Mouse (Mus musculus): ENCODE data around the gene 3110021N24Rik.
A peak's percentile ranks its signal among the peaks of the same experiment; 100 is the strongest.
"Not testable (repeated sequence)": the region's sequence is repeated elsewhere in the genome, so short reads cannot be mapped to it uniquely, and the experiment has no call there.

Gene 3110021N24Rik

GRCm38 (mm10) chr4:108719349-108719748 is at the start of gene 3110021N24Rik:
Gene 3110021N24Rik (plus strand): TSS chr4:108719649.
- no peak for DNase-seq (ENCODE audit: low spot score in 2 of 2)

- DNase-seq (ENCODE audit: low spot score in 2 of 2) = no peak
These were observed 33.3 kb upstream of the 3110021N24Rik start for GRCm38 (mm10) chr4:108686156-108686555.

GRCm38 (mm10) chr4:108687098-108687497 is 32.4 kb upstream of the 3110021N24Rik start:
- not testable (repeated sequence) for DNase-seq (ENCODE audit: low spot score in 2 of 2)

- no peak for DNase-seq (ENCODE audit: low spot score in 2 of 2)
These were observed 29.0 kb upstream of the 3110021N24Rik start for GRCm38 (mm10) chr4:108690479-108690878.

GRCm38 (mm10) chr4:108691469-108691868 is 28.0 kb upstream of the 3110021N24Rik start:
- DNase-seq (ENCODE audit: low spot score in 2 of 2) = no peak

GRCm38 (mm10) chr4:108696934-108697333 is 22.5 kb upstream of the 3110021N24Rik start:
- DNase-seq (ENCODE audit: low spot score in 2 of 2) = no peak

GRCm38 (mm10) chr4:108708209-108708608 is 11.2 kb upstream of the 3110021N24Rik start:
- DNase-seq (ENCODE audit: low spot score in 2 of 2) = no peak

- no peak for DNase-seq (ENCODE audit: low spot score in 2 of 2)
These were observed 1.9 kb downstream of the 3110021N24Rik start for GRCm38 (mm10) chr4:108721245-108721784.

- DNase-seq (ENCODE audit: low spot score in 2 of 2) = no peak
These were observed 4.7 kb downstream of the 3110021N24Rik start for GRCm38 (mm10) chr4:108724102-108724501.

GRCm38 (mm10) chr4:108730450-108730849 is 11.0 kb downstream of the 3110021N24Rik start:
- no peak for DNase-seq (ENCODE audit: low spot score in 2 of 2)

GRCm38 (mm10) chr4:108731582-108731981 is 12.1 kb downstream of the 3110021N24Rik start:
- DNase-seq (ENCODE audit: low spot score in 2 of 2) = no peak

- DNase-seq (ENCODE audit: low spot score in 2 of 2) = no peak
These were observed 26.9 kb downstream of the 3110021N24Rik start for GRCm38 (mm10) chr4:108746160-108746873.

- DNase-seq (ENCODE audit: low spot score in 2 of 2) = no peak
These were observed 40.1 kb downstream of the 3110021N24Rik start for GRCm38 (mm10) chr4:108759583-108759982.

GRCm38 (mm10) chr4:108768527-108768926 is 49.1 kb downstream of the 3110021N24Rik start:
- no peak for DNase-seq (ENCODE audit: low spot score in 2 of 2)

GRCm38 (mm10) chr4:108779763-108780056 is 60.3 kb downstream of the 3110021N24Rik start:
- peak in 1 of 2 experiments; percentile 44 for DNase-seq (ENCODE audit: low spot score in 2 of 2)

- DNase-seq (ENCODE audit: low spot score in 2 of 2) = peak; percentile 38 to 60
These were observed 60.8 kb downstream of the 3110021N24Rik start, which contains the start of gene Zfyve9 for GRCm38 (mm10) chr4:108780057-108780863. Gene Zfyve9 (minus strand): TSS chr4:108780798.

GRCm38 (mm10) chr4:108780864-108781205 is 61.4 kb downstream of the 3110021N24Rik start:
- DNase-seq (ENCODE audit: low spot score in 2 of 2) = no peak

GRCm38 (mm10) chr4:108781596-108781995 is 62.1 kb downstream of the 3110021N24Rik start:
- no peak for DNase-seq (ENCODE audit: low spot score in 2 of 2)

GRCm38 (mm10) chr4:108782421-108783085 is 63.1 kb downstream of the 3110021N24Rik start:
- peak; percentile 14 to 19 for DNase-seq (ENCODE audit: low spot score in 2 of 2)

GRCm38 (mm10) chr4:108789258-108789936 is 69.9 kb downstream of the 3110021N24Rik start:
- DNase-seq (ENCODE audit: low spot score in 2 of 2) = no peak

GRCm38 (mm10) chr4:108790507-108790906 is 71.1 kb downstream of the 3110021N24Rik start:
- DNase-seq (ENCODE audit: low spot score in 2 of 2) = no peak

- DNase-seq (ENCODE audit: low spot score in 2 of 2) = no peak
These were observed 74.5 kb downstream of the 3110021N24Rik start for GRCm38 (mm10) chr4:108793941-108794340.

Data from frontal cortex, postnatal 14 days (tissue).